Mouse (Mus musculus) brain, embryonic 14.5 days (tissue): ENCODE data around the gene Ngef. TPM values are rescaled to one million over a fixed set of nuclear protein-coding genes. Genes with fewer than 3 reads are reported as not detected.

Experiments
- DNase-seq: peaks from one replicate; pipeline ENCODE4 v3.0.0-alpha.2; 2011; ENCODE audit warnings: low read depth
- CTCF ChIP-seq: fragments of 200-500 bp; IDR thresholded peaks from 2 replicates; pipeline ENCODE4 v1.5.1; 2012; ENCODE audit warnings: inconsistent platforms, mild to moderate bottlenecking, moderate library complexity, borderline replicate concordance; ENCODE audit not compliant: insufficient read depth, insufficient read length; ENCODE audit errors: extremely low read depth
- POLR2A ChIP-seq: fragments of 200-500 bp; IDR thresholded peaks from 2 replicates; pipeline ENCODE4 v1.6.1; 2012; ENCODE audit warnings: mild to moderate bottlenecking, inconsistent platforms, borderline replicate concordance; ENCODE audit not compliant: poor library complexity, insufficient read depth, insufficient read length, severe bottlenecking; ENCODE audit errors: extremely low read depth
- polyA plus RNA-seq: library from polyadenylated mRNA; depleted of rRNA; stranded (reverse); fragments of >200 nt; gene quantifications from 2 replicates; pipeline ENCODE4 v1.2.3, GENCODE M21; 2012

Gene Ngef
- polyA plus RNA-seq, 1 experiment, result 11.9 TPM

DNA sequence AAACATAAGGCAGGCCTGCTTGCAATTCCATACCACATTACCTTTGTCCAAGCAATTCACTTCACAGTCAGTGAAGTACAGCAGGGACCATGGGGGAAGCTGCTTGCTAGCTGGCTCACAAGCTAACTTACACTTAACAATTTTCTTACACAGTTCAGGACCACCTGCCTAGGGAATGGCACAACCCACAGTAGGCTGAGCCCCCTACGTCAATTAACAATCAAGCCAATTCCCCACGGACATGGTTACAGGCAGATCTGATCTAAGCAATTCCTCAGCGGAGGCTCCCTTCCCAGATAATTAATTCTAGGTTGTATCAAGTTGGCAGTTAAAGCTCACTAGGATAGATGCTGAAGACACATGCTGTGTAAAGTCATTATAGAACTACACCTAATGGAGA lies 10.7 kb downstream of the Ngef start:
- TF ChIP-seq POLR2A (no peak), CTCF (no peak)

DNA sequence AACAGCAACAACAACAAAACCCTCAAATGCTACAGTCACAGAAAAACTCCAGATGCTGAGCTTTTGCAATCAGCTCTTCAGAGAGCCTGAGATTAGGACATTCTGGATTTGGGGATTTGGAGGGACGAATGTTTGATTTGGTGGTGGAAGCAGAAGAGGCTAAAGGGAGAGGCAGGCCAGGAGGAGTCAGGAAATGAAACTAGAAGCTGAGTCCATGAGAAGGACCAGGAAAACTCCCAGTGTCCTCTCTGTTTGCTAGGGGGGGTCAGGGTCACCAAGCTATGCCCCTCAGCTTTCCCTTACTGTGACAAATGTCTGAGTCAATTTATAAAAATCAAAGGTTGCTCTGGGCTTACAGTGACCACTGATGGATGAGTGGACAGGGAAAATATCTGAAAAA lies 20.1 kb downstream of the Ngef start:
- no peak for TF ChIP-seq POLR2A
- TF ChIP-seq CTCF, result no peak
- DNase-seq, result no peak

More for the DNA sequence above, 10.7 kb downstream of the Ngef start:
- DNase-seq, result peak; percentile 55

- TF ChIP-seq CTCF (no peak), POLR2A (no peak)
- DNase-seq, result no peak
Measured at GRCm38 (mm10) chr1:87551008-87551407, 22.7 kb downstream of the Ngef start.

- DNase-seq, result peak; percentile 34
- peak; percentile 41; the same call in 1 of the 2 replicates for TF ChIP-seq CTCF
- TF ChIP-seq POLR2A, result no peak
Measured at GRCm38 (mm10) chr1:87541614-87542013, 32.1 kb downstream of the Ngef start.

- TF ChIP-seq CTCF (no peak), POLR2A (no peak)
Measured at GRCm38 (mm10) chr1:87537008-87537407, 36.7 kb downstream of the Ngef start.

DNA sequence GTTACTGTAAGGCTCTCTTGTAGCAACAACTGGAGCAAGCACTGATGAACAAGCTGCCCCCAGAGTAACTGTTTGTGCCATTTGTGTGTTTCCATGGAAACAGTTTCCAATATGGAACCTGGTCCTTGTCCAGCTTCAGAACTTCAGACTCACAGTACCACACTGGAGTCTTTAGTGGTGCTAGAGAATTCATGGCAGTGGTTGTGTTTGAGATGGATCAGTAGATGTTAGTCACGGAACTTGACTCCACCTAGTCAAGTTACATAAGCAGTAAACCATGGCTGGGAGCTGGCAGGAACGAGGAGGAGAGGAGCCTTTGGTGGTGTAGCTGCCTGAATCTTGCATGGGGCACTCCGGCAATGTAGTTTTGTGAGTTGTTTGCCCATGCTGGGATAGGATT lies 39.6 kb downstream of the Ngef start:
- no peak for DNase-seq
- TF ChIP-seq POLR2A (no peak), CTCF (no peak)

More at GRCm38 (mm10) chr1:87537008-87537407, 36.7 kb downstream of the Ngef start:
- no peak for DNase-seq

DNA sequence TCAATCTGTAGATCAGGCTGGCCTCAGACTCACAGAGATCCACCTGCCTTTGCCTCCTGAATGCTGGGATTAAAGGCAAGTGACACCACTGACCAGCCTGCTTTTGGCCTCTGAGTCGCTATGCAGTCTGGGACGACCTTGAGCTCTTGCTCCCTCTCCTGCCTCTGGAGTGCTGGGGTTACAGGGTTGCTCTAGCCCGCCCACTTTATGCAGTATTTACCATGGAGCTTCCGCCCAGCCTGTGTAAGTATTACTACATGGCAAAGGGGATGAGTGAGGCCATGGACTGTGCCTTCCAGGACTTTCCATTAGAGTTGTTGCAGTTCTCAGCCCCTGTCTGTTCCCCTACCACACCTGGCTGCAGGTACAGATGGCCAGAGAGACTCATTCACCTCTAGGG lies 41.3 kb downstream of the Ngef start:
- TF ChIP-seq CTCF (no peak), POLR2A (no peak)

DNA sequence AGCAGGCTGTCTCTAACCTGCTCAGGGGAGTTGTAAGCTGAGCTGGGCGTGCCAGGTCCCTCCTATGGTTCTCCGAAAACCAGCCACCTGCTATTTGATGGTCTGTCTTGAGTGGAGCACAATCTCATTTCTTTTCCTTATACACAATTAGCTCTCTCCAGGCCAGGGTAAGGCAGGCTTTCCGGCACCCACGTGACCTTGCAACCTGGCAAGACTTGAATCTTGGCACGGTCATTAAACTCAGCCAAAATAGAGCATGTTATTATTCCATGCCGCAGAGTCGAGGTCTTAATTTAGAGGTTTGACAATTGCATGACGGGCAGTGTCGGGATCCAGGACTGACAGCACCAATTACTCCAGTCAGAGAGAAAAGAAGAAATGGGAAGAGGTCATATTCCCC lies 46.5 kb downstream of the Ngef start:
- DNase-seq, result no peak
- TF ChIP-seq CTCF, result no peak
- no peak for TF ChIP-seq POLR2A

More for the DNA sequence above, 41.3 kb downstream of the Ngef start:
- no peak for DNase-seq

DNA sequence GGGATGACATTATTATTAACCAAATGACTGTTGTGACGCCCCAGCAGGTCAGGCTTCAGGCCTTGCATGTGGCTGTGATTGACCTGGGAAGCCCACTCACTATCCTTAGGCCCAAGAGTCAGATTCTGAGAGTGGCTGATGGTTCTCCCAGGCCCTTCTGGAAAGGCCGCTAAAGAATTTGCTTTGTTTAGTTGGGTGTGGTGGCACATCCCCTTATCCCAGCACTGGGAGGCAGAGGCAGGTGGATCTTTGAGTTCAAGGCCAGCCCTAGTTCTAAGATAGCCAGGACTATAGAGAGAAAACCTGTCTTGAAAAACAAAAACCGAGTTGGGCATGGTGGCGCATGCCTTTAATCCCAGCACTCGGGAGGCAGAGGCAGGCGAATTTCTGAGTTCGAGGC lies 48.6 kb downstream of the Ngef start:
- DNase-seq, result no peak
- no peak for TF ChIP-seq POLR2A
- no peak for TF ChIP-seq CTCF

- DNase-seq, result no peak
- no peak for TF ChIP-seq CTCF
- no peak for TF ChIP-seq POLR2A
Measured at GRCm38 (mm10) chr1:87521523-87521922, 52.1 kb downstream of the Ngef start.

GRCm38 (mm10) chr1:87520467-87520866 lies 53.2 kb downstream of the Ngef start:
- DNase-seq, result no peak

GRCm38 (mm10) chr1:87510845-87511244 lies 62.8 kb downstream of the Ngef start:
- no peak for TF ChIP-seq CTCF
- no peak for TF ChIP-seq POLR2A
- no peak for DNase-seq

More at GRCm38 (mm10) chr1:87520467-87520866, 53.2 kb downstream of the Ngef start:
- TF ChIP-seq POLR2A (no peak), CTCF (no peak)

DNA sequence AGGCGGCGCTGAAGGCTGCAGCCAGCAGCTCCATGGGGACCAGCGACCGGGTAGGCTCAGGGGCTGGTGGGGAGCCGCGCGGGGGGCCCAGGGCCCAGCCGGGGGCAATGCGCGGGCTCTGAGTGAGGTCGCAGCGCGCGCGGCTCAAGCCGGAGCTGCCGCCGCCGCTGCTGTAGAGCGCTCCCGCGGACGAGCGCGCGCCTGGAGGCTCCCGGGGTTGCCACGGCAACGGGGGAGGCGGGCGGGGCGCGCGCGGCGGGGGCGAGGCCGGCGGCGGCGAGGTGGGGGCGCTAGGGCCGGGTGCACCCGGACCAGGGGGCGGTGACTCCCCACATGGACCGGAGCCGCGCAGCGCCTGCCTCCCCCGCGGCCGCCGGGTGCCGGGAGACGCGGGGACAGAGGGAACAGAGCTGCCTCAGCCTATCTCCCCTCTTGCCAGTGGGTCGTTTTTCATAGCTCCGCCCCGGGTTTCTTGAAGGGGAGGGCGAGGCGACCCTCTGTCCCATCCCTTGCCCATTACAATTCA lies 63.4 kb downstream of the Ngef start:
- DNase-seq, result peak; percentile 76
- TF ChIP-seq CTCF (no peak), POLR2A (0 out of 2 replicates have a peak, but pooled peaks have one; percentile 3)

DNA sequence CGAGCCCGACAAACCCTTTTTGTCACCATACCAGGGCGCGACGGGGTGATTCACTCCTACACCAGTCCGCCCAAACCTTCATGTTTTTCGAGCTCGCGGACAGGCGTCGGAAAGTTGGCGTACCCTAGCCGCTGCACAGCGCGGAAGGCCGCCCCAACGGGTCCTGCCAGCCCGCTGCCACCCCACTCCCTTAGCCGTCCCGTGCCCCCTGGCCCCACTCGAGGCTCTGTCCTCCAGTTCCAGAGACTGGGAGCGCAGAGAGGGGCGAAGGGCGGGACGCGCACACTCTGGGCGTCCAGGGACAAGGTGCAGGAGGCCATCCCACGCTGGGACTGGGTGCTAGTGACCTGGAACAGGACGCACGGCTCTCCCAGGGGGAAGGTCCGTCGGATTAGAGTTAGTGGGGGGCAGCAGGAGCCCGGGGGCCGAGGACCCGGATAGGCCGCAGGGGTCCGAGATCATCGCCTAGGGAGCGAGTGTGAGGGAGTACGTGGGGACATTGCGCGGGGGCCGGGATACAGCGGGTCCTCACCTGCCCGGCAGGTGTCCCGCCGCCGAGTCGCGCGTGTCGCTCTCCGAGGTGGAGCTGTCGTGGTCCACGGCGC lies 64.0 kb downstream of the Ngef start, which contains the start of gene Neu2:
TSS of gene Neu2 (plus strand) at position 329 of the 605 bp plus-strand sequence.
- TF ChIP-seq POLR2A, result no peak
- no peak for TF ChIP-seq CTCF
- no peak for DNase-seq
